Mouse (Mus musculus): ENCODE data around the gene 3110082I17Rik. TPM values are rescaled to one million over a fixed set of nuclear protein-coding genes. Genes with fewer than 3 reads are reported as not detected.

Gene 3110082I17Rik
- polyA plus RNA-seq, 1 experiment from 2014 or later, result 17.0 TPM

GRCm38 (mm10) chr5:139309946-139310345 lies 150.4 kb downstream of the 3110082I17Rik start:
- WGBS, result 80% methylated on average over 3 of the region's 3 CpGs
- Histone ChIP-seq H3K9me3 (ENCODE audit: control insufficient read depth, low read length) (no peaks in the 10 kb centered on the region), H3K4me2 (ENCODE audit: low read length) (no peak overlapping the region), H3K27me3 (ENCODE audit: control insufficient read depth, insufficient read depth, low read length) (no peaks in the 10 kb centered on the region), H3K36me3 (ENCODE audit: control insufficient read depth, insufficient read depth, low read length) (no peaks in the 10 kb centered on the region), H3K27ac (replicated peaks in 1 of 2; ENCODE audit: control insufficient read depth in 1 of 2, insufficient read depth in 1 of 2, low read depth in 2 of 2, low read length in 2 of 2) (no peak overlapping the region), H3K4me3 (ENCODE audit: control insufficient read depth in 1 of 2, insufficient read depth in 1 of 2, low read depth in 1 of 2, low read length in 2 of 2) (no peak overlapping the region), H3K4me1 (ENCODE audit: control insufficient read depth in 2 of 2, insufficient read depth in 2 of 2, low read length in 2 of 2) (no peaks in the 10 kb centered on the region), H3K9ac (ENCODE audit: low read length) (no peak overlapping the region)
- no peak for ATAC-seq (ENCODE audit: insufficient number of reproducible peaks, insufficient read depth, low FRiP score, low read depth)

MicroRNA genes within 50 kb of the gene (microRNA counts, 519-probe panel; counts per million panel counts)
- microRNA mmu-miR-339-3p, result 322 counts per million, percentile 70 among the panel's probes with 10 or more counts
- 322 counts per million, percentile 70 among the panel's probes with 10 or more counts for microRNA mmu-miR-339-5p

Small RNAs within 50 kb of the gene (microRNA-seq; reads per million reads assigned to microRNA genes)
- gene Mir339, result 379 reads per million, percentile 69 among the genes with 10 or more reads in this experiment

Other genes with a start within 250 kb of the 3110082I17Rik start
- 138 and 144 TPM in 2 replicates for gene Get4, start 208.2 kb downstream of the 3110082I17Rik start, polyA plus RNA-seq (2014; fragmentation: Nextera tagmentation; extraction: Ambion mirVana)
- 1.8 and 2.3 TPM in 2 replicates for gene Adap1, start 134.9 kb downstream of the 3110082I17Rik start, polyA plus RNA-seq (2014; fragmentation: Nextera tagmentation; extraction: Ambion mirVana)
- 89.4 and 91.8 TPM in 2 replicates for gene Cox19, start 109.1 kb downstream of the 3110082I17Rik start, polyA plus RNA-seq (2014; fragmentation: Nextera tagmentation; extraction: Ambion mirVana)
- not detected in 2 replicates for gene Cyp2w1, start 107.9 kb downstream of the 3110082I17Rik start, polyA plus RNA-seq (2014; fragmentation: Nextera tagmentation; extraction: Ambion mirVana)
- 9.3 and 9.5 TPM in 2 replicates for gene Gpr146, start 82.8 kb downstream of the 3110082I17Rik start, polyA plus RNA-seq (2014; fragmentation: Nextera tagmentation; extraction: Ambion mirVana)
- gene C130050O18Rik, start 55.2 kb downstream of the 3110082I17Rik start, polyA plus RNA-seq (2014; fragmentation: Nextera tagmentation; extraction: Ambion mirVana), result 0.32 and 0.36 TPM in 2 replicates
- gene Gper1, start 37.4 kb downstream of the 3110082I17Rik start, polyA plus RNA-seq (2014; fragmentation: Nextera tagmentation; extraction: Ambion mirVana), result 1.3 and 1.8 TPM in 2 replicates
- 5.9 and 7.0 TPM in 2 replicates for gene Zfand2a, start 24.0 kb upstream of the 3110082I17Rik start, polyA plus RNA-seq (2014; fragmentation: Nextera tagmentation; extraction: Ambion mirVana)
- not detected in 2 replicates for gene Uncx, start 83.0 kb upstream of the 3110082I17Rik start, polyA plus RNA-seq (2014; fragmentation: Nextera tagmentation; extraction: Ambion mirVana)